Mouse (Mus musculus): ENCODE data around the gene Hsd17b2. TPM values are rescaled to one million over a fixed set of nuclear protein-coding genes. Genes with fewer than 3 reads are reported as not detected.
A peak's percentile ranks its signal among the peaks of the same experiment; 100 is the strongest.

The Hsd17b2 gene
- polyA plus RNA-seq, 1 experiment from 2014 or later, result 0.29 TPM

DNA sequence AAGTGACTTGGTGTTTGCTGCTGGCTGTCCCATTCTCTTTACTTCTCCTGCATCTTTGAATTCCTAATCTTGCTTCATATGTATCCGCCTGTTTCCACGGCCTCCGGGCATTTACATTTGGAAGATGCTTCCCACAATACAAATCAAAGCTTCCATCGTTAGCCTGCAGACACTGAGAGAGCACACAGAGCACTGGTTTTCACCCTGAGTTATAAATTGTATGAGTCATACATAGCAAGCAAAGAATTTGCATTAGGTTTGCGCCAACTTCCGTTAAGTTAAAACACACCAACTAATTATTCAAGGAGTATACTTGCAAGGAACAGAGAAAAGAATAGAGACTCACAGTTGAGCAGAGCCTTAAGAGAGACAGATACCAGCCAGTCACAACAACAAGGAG, 77.6 kb downstream of the Hsd17b2 start:
- H3K9ac ChIP-seq, result no peak overlapping the region
- H3K4me3 ChIP-seq, result no peak overlapping the region
- H3K4me1 ChIP-seq (replicated peaks), result no peaks in the 10 kb centered on the region
- no peaks in the 10 kb centered on the region for H3K9me3 ChIP-seq
- no peaks in the 10 kb centered on the region for H3K27me3 ChIP-seq
- no peaks in the 10 kb centered on the region for H3K36me3 ChIP-seq
- no peak overlapping the region for H3K4me2 ChIP-seq
- ATAC-seq (ENCODE audit: low read depth), result no peak
- H3K27ac ChIP-seq (replicated peaks), result no peak overlapping the region
- WGBS, result 76% methylated on average over 6 of the region's 6 CpGs

DNA sequence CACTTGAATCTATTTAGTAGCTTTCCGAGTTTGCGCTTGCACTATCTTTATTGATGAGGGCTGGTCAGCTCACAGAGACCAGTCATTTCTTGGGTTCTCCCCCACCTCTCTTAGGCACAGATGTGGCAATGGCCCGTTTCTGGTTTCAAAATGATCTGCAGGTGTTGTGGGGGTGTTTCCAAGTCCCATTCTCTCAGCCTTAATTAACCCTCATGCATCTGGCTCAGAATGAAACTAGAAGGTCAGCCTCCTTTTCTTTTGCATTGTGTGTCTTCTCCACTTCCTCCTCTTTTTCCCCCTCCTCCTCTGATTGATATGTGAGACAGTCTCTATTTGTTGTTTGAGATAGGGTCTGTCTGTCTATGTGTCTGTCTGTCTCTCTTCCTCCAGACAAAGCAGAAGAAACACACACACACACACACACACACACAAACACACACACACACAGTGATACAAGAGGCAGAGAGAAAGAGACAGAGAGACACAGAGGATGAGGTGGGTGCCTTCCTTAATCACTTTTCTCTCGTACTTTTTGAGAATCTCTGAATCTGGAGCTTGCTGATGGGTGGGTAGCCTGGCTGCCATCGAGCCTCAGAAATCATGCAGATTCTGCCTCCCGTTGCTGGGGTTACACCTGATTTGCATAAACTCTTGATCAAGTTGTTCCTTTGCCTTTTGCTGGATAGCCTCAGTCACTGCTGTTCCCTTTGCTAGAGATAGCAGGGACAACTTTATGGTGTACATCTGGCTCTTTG, 79.8 kb downstream of the Hsd17b2 start:
- no peak for ATAC-seq (ENCODE audit: low read depth)

DNA sequence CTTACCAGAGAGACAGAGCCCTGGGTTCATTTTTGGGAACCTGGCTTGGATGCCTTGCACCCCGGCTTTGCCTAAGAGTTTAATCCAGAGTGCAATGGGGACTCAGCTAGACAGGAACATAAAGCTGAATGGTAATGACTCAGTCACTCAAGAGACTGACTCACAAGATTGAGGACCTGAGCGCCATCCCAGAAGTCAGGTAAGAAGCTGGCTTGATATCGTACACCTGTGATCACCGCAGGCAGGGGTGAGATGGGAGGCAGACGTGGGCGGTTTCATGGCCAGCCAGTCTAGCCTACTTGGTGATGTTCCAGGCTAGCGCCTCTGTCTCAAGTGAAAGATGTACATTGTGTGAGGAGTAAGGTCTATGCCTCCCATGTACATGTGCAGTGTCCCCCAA, 81.3 kb downstream of the Hsd17b2 start:
- H3K9me3 ChIP-seq, result no peaks in the 10 kb centered on the region
- no peak for ATAC-seq (ENCODE audit: low read depth)
- no peak overlapping the region for H3K9ac ChIP-seq
- no peak overlapping the region for H3K4me2 ChIP-seq
- no peak overlapping the region for H3K4me3 ChIP-seq
- peaks cover 14% of the 10 kb centered on the region for H3K36me3 ChIP-seq
- no peaks in the 10 kb centered on the region for H3K4me1 ChIP-seq (replicated peaks)
- H3K27ac ChIP-seq (replicated peaks), result no peak overlapping the region
- WGBS, result 95% methylated on average over 7 of the region's 7 CpGs
- H3K27me3 ChIP-seq, result no peaks in the 10 kb centered on the region

More for the DNA sequence above, 79.8 kb downstream of the Hsd17b2 start:
- Histone ChIP-seq H3K4me3 (no peak overlapping the region), H3K36me3 (no peaks in the 10 kb centered on the region), H3K27me3 (no peaks in the 10 kb centered on the region), H3K4me2 (no peak overlapping the region), H3K4me1 (replicated peaks) (no peaks in the 10 kb centered on the region), H3K9me3 (no peaks in the 10 kb centered on the region), H3K27ac (replicated peaks) (no peak overlapping the region), H3K9ac (no peak overlapping the region)
- WGBS, result 65% methylated on average over 6 of the region's 6 CpGs

DNA sequence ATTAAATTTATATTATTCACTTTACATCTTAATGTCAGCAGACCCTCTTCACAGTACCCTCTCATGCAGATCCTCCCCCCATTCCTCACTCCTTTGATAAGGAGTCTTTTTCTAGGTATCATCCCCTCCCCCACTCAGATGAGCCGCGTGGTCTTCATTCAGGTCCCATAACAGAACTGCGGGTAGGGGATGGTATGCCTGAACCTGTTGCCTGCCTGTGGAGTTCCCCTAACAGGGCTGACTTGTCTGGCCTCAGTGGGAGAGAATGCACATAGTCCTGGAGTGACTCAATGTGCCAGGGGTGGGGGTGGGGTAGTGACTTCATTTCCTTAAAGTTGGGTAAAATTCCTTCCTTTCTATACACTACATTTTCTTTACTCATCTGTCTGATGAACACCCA, 84.7 kb downstream of the Hsd17b2 start:
- Histone ChIP-seq H3K27me3 (no peaks in the 10 kb centered on the region), H3K4me3 (no peak overlapping the region), H3K4me2 (no peak overlapping the region), H3K27ac (replicated peaks) (no peak overlapping the region), H3K36me3 (peaks cover 47% of the 10 kb centered on the region), H3K4me1 (replicated peaks) (no peaks in the 10 kb centered on the region), H3K9me3 (no peaks in the 10 kb centered on the region), H3K9ac (no peak overlapping the region)
- 91% methylated on average over 3 of the region's 3 CpGs for WGBS
- no peak for ATAC-seq (ENCODE audit: low read depth)

- no peaks in the 10 kb centered on the region for H3K27me3 ChIP-seq
- peaks cover 72% of the 10 kb centered on the region for H3K36me3 ChIP-seq
- no peaks in the 10 kb centered on the region for H3K9me3 ChIP-seq
- H3K9ac ChIP-seq, result no peak overlapping the region
- 79% methylated on average over 19 of the region's 19 CpGs for WGBS
- H3K4me2 ChIP-seq, result no peak overlapping the region
- no peak overlapping the region for H3K27ac ChIP-seq (replicated peaks)
- H3K4me3 ChIP-seq, result no peak overlapping the region
- ATAC-seq (ENCODE audit: low read depth), result no peak
- peaks cover 16% of the 10 kb centered on the region for H3K4me1 ChIP-seq (replicated peaks)
These were observed 91.0 kb downstream of the Hsd17b2 start for GRCm38 (mm10) chr8:117792616-117793144.

DNA sequence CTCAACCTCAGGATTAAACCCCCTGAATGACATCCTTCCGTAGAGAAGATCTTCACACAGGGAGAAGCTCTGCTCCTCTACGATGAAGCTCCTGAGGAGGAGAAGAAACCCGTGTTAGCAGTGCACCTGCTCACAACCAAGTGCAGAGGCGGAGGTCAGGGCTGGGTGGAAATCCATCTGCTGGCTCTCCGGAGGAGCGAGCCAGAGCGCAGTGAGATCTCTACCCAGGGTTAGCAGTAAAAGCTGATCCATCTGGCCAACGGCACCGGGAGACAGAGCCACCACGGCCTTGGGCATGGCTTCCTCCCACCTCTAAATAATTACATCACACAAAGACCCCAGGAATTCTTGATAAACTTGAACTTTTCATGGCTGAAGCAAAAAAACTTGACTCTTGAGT, 92.9 kb downstream of the Hsd17b2 start:
- peaks cover 20% of the 10 kb centered on the region for H3K4me1 ChIP-seq (replicated peaks)
- peaks cover 69% of the 10 kb centered on the region for H3K36me3 ChIP-seq
- H3K27me3 ChIP-seq, result no peaks in the 10 kb centered on the region
- no peak for ATAC-seq (ENCODE audit: low read depth)
- no peak overlapping the region for H3K9ac ChIP-seq
- H3K9me3 ChIP-seq, result no peaks in the 10 kb centered on the region
- no peak overlapping the region for H3K4me2 ChIP-seq
- 81% methylated on average over 10 of the region's 10 CpGs for WGBS
- no peak overlapping the region for H3K4me3 ChIP-seq
- H3K27ac ChIP-seq (replicated peaks), result peak overlapping the region; percentile 18

DNA sequence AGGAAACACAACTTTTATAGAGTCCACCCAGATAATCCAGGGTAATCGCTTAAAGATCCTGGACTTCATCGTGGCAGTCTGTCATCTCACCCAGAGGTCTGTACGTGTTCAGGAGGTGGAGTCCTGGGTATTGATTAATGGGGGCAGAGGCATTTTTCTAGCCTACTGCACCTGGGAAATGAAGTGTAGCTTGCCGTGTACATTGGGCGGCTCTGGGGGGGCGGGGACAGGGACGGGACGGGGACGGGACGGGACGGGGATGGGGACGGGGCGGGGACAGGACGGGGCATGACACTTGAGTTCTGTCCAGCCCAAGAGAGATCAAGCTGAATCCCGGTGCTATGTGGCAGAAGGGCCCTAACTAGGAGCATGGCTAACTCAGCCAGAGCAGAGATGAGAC, 94.8 kb downstream of the Hsd17b2 start:
- peaks cover 38% of the 10 kb centered on the region for H3K4me1 ChIP-seq (replicated peaks)
- no peak overlapping the region for H3K4me2 ChIP-seq
- no peaks in the 10 kb centered on the region for H3K27me3 ChIP-seq
- no peaks in the 10 kb centered on the region for H3K9me3 ChIP-seq
- 92% methylated on average over 15 of the region's 15 CpGs for WGBS
- no peak overlapping the region for H3K9ac ChIP-seq
- no peak overlapping the region for H3K27ac ChIP-seq (replicated peaks)
- no peak for ATAC-seq (ENCODE audit: low read depth)
- H3K4me3 ChIP-seq, result no peak overlapping the region
- peaks cover 51% of the 10 kb centered on the region for H3K36me3 ChIP-seq

DNA sequence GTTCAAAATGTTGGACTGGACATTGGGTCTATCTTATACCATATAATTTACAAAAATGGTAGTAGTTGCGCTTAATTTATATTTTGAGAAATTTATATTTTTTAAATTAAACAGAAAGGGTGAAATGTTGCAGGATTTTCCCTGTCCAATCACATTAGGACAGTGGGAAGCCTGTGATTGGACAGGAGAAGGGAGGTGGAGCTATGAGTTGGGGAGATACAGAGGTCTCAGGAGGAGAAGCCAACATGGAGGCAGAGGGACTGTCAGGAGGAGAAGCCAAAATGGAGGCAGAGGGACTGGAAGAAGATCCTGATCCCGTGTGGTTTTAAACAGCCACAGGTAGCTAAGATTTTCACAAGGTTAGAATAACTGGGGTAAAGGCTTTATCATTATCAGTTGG, 96.4 kb downstream of the Hsd17b2 start:
- H3K4me1 ChIP-seq (replicated peaks), result peaks cover 46% of the 10 kb centered on the region
- H3K27ac ChIP-seq (replicated peaks), result no peak overlapping the region
- H3K4me2 ChIP-seq, result no peak overlapping the region
- WGBS, result 96% methylated on average over 2 of the region's 2 CpGs
- H3K27me3 ChIP-seq, result no peaks in the 10 kb centered on the region
- no peak overlapping the region for H3K9ac ChIP-seq
- no peak for ATAC-seq (ENCODE audit: low read depth)
- H3K9me3 ChIP-seq, result no peaks in the 10 kb centered on the region
- H3K4me3 ChIP-seq, result no peak overlapping the region
- H3K36me3 ChIP-seq, result peaks cover 36% of the 10 kb centered on the region

- peak; percentile 99 for ATAC-seq (ENCODE audit: low read depth)
- peaks cover 30% of the 10 kb centered on the region for H3K4me1 ChIP-seq (replicated peaks)
- H3K9ac ChIP-seq, result peak within 1 kb of the TSS; percentile 82
- no peaks in the 10 kb centered on the region for H3K27me3 ChIP-seq
- WGBS, result under 1% methylated on average over 65 of the region's 65 CpGs
- H3K4me3 ChIP-seq, result peak within 1 kb of the TSS; percentile 79
- H3K27ac ChIP-seq (replicated peaks), result peak within 1 kb of the TSS; percentile 86
- peaks cover 24% of the 10 kb centered on the region for H3K36me3 ChIP-seq
- H3K9me3 ChIP-seq, result no peaks in the 10 kb centered on the region
- peak within 1 kb of the TSS; percentile 72 for H3K4me2 ChIP-seq
These were observed 100.0 kb downstream of the Hsd17b2 start, which contains the start of gene Mphosph6 for GRCm38 (mm10) chr8:117801443-117802298. TSS of gene Mphosph6 (minus strand) at chr8:117801943.

GRCm38 (mm10) chr8:117802299-117802689, 100.6 kb downstream of the Hsd17b2 start:
- peak; percentile 77 for ATAC-seq (ENCODE audit: low read depth)
- WGBS, result 3% methylated on average over 11 of the region's 11 CpGs

DNA sequence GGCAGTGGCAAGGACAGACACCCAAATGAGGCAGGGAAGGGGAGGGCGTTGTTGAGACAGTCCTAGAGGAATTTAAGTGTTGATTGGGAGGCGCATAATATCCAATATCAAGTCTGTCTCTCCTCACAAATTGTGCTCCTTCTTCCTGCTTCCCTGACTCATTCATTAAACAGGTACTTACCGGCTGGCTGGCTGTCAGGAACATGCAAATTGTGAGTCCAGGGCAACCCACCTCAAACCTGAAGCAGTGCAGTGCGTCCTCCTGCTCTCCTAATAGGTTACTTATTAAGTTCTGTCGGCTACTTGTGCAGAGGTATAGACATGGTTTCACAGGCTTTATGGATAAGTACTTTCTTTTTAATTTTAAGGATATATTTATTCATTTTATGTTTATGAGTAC, 103.7 kb downstream of the Hsd17b2 start:
- H3K9ac ChIP-seq, result no peak overlapping the region
- 63% methylated on average over 5 of the region's 5 CpGs for WGBS
- no peaks in the 10 kb centered on the region for H3K9me3 ChIP-seq
- H3K36me3 ChIP-seq, result no peaks in the 10 kb centered on the region
- H3K4me1 ChIP-seq (replicated peaks), result peaks cover 17% of the 10 kb centered on the region
- H3K4me2 ChIP-seq, result no peak overlapping the region
- H3K27me3 ChIP-seq, result no peaks in the 10 kb centered on the region
- H3K27ac ChIP-seq (replicated peaks), result no peak overlapping the region
- H3K4me3 ChIP-seq, result no peak overlapping the region
- ATAC-seq (ENCODE audit: low read depth), result no peak

More at GRCm38 (mm10) chr8:117802299-117802689, 100.6 kb downstream of the Hsd17b2 start:
- Histone ChIP-seq H3K4me3 (peak overlapping the region; percentile 79), H3K36me3 (peaks cover 20% of the 10 kb centered on the region), H3K27ac (replicated peaks) (0 out of 2 replicates have a peak overlapping the region, but pooled peaks have one; percentile 35), H3K9ac (peak overlapping the region; percentile 82), H3K9me3 (no peaks in the 10 kb centered on the region), H3K4me2 (peak overlapping the region; percentile 72), H3K4me1 (replicated peaks) (peaks cover 30% of the 10 kb centered on the region), H3K27me3 (no peaks in the 10 kb centered on the region)

Measured in neural tube, embryonic 13.5 days (tissue).